Mouse (Mus musculus): ENCODE data around the gene Tmem245. TPM values are rescaled to one million over a fixed set of nuclear protein-coding genes. Genes with fewer than 3 reads are reported as not detected.

Tmem245 gene
- polyA plus RNA-seq, 2 experiments, result 10.0 to 11.9 TPM

DNA sequence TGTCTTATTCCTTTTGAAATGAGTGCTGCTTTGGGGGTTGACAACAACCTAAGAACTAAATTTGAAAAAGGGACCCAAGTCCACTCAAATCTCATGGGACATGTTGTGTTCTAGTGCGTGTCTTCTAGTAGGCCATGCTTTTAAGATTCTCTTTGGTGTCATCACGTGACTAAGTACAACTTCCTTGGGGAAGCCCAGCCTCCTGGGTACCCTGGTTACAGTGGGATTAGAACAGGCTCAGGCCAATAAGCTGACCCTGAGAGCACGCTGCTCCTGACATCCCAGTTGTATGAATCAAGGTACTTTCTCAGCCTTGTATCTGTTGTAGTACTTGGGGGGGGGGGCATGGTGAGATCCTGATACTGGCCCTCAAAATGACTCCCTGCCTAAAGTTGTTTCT lies 4.5 kb upstream of the Tmem245 start:
- no peak overlapping the region for H3K4me3 ChIP-seq (replicated peaks; ENCODE audit: low read length)
- H3K4me1 ChIP-seq (ENCODE audit: control insufficient read depth, insufficient read depth, low read length), result no peaks in the 10 kb centered on the region
- no peak for TF ChIP-seq POLR2A (IDR thresholded peaks at IDR 0.05; ENCODE audit: borderline replicate concordance, extremely low read depth, insufficient read depth, insufficient read length)
- H3K9me3 ChIP-seq (ENCODE audit: control insufficient read depth, low read length), result no peaks in the 10 kb centered on the region
- no peak overlapping the region for H3K4me2 ChIP-seq (replicated peaks; ENCODE audit: low read depth, low read length, severe bottlenecking)
- no peak overlapping the region for H3K27ac ChIP-seq (replicated peaks; ENCODE audit: low read depth, low read length)
- H3K27me3 ChIP-seq (ENCODE audit: control insufficient read depth, insufficient read depth, low read length), result no peaks in the 10 kb centered on the region
- H3K9ac ChIP-seq (ENCODE audit: low read depth, low read length, severe bottlenecking), result no peak overlapping the region
- 87% methylated on average over 3 of the region's 3 CpGs for WGBS
- DNase-seq (ENCODE audit: low spot score) (no peak), ATAC-seq (ENCODE audit: low FRiP score, low read depth) (no peak)
- H3K36me3 ChIP-seq (ENCODE audit: control insufficient read depth, insufficient read depth, low read length), result no peaks in the 10 kb centered on the region

- no peak for TF ChIP-seq POLR2A (IDR thresholded peaks at IDR 0.05; ENCODE audit: borderline replicate concordance, extremely low read depth, insufficient read depth, insufficient read length)
- ATAC-seq (ENCODE audit: low FRiP score, low read depth), result no peak
- 72% methylated on average over 6 of the region's 6 CpGs for WGBS
These were observed 2.3 kb upstream of the Tmem245 start for GRCm38 (mm10) chr4:56949494-56949893.

DNA sequence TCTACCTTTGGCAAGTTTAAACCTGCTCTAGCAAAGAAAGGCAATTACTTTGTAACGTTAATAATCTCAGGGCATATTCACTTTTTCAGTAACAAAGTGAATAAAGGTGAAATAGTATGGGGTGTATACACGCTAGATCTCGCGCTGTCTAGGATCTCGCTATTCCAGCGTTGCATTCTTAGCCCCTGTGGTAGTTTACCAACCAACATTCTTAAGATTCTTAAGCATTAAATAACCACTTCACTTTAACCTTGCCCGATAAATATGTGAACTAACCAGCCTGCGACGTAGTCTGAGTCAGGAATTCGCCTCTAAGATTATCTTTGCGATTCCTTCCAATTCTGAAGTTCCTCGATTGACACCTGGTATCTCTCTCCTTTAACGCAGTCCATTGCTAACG lies 1.1 kb downstream of the Tmem245 start:
- peak overlapping the region; percentile 70 for H3K4me3 ChIP-seq (replicated peaks; ENCODE audit: low read length)
- WGBS, result under 1% methylated on average over 14 of the region's 14 CpGs
- no peaks in the 10 kb centered on the region for H3K27me3 ChIP-seq (ENCODE audit: control insufficient read depth, insufficient read depth, low read length)
- ATAC-seq (ENCODE audit: low FRiP score, low read depth) (no peak), DNase-seq (ENCODE audit: low spot score) (peak; percentile 56)
- no peak overlapping the region for H3K27ac ChIP-seq (replicated peaks; ENCODE audit: low read depth, low read length)
- no peaks in the 10 kb centered on the region for H3K9me3 ChIP-seq (ENCODE audit: control insufficient read depth, low read length)
- no peak for TF ChIP-seq POLR2A (IDR thresholded peaks at IDR 0.05; ENCODE audit: borderline replicate concordance, extremely low read depth, insufficient read depth, insufficient read length)
- peak overlapping the region; percentile 86 for H3K9ac ChIP-seq (ENCODE audit: low read depth, low read length, severe bottlenecking)
- H3K36me3 ChIP-seq (ENCODE audit: control insufficient read depth, insufficient read depth, low read length), result no peaks in the 10 kb centered on the region
- H3K4me2 ChIP-seq (replicated peaks; ENCODE audit: low read depth, low read length, severe bottlenecking), result peak overlapping the region; percentile 54
- H3K4me1 ChIP-seq (ENCODE audit: control insufficient read depth, insufficient read depth, low read length), result peaks cover 18% of the 10 kb centered on the region

More at GRCm38 (mm10) chr4:56949494-56949893, 2.3 kb upstream of the Tmem245 start:
- H3K9ac ChIP-seq (ENCODE audit: low read depth, low read length, severe bottlenecking), result no peak overlapping the region
- no peak overlapping the region for H3K4me2 ChIP-seq (replicated peaks; ENCODE audit: low read depth, low read length, severe bottlenecking)
- no peaks in the 10 kb centered on the region for H3K36me3 ChIP-seq (ENCODE audit: control insufficient read depth, insufficient read depth, low read length)
- peaks cover 14% of the 10 kb centered on the region for H3K4me1 ChIP-seq (ENCODE audit: control insufficient read depth, insufficient read depth, low read length)
- no peaks in the 10 kb centered on the region for H3K9me3 ChIP-seq (ENCODE audit: control insufficient read depth, low read length)
- no peak for DNase-seq (ENCODE audit: low spot score)
- no peaks in the 10 kb centered on the region for H3K27me3 ChIP-seq (ENCODE audit: control insufficient read depth, insufficient read depth, low read length)
- no peak overlapping the region for H3K4me3 ChIP-seq (replicated peaks; ENCODE audit: low read length)
- no peak overlapping the region for H3K27ac ChIP-seq (replicated peaks; ENCODE audit: low read depth, low read length)

- no peak overlapping the region; the same call in 1 of the 2 replicates for H3K9ac ChIP-seq (ENCODE audit: low read depth, low read length, severe bottlenecking)
- no peak overlapping the region for H3K4me3 ChIP-seq (replicated peaks; ENCODE audit: low read length)
- no peak for TF ChIP-seq POLR2A (IDR thresholded peaks at IDR 0.05; ENCODE audit: borderline replicate concordance, extremely low read depth, insufficient read depth, insufficient read length)
- no peak for DNase-seq (ENCODE audit: low spot score)
- no peaks in the 10 kb centered on the region for H3K27me3 ChIP-seq (ENCODE audit: control insufficient read depth, insufficient read depth, low read length)
- H3K4me2 ChIP-seq (replicated peaks; ENCODE audit: low read depth, low read length, severe bottlenecking), result no peak overlapping the region
- WGBS, result 58% methylated on average over 4 of the region's 4 CpGs
- H3K4me1 ChIP-seq (ENCODE audit: control insufficient read depth, insufficient read depth, low read length), result peaks cover 18% of the 10 kb centered on the region
- no peak overlapping the region for H3K27ac ChIP-seq (replicated peaks; ENCODE audit: low read depth, low read length)
- H3K9me3 ChIP-seq (ENCODE audit: control insufficient read depth, low read length), result no peaks in the 10 kb centered on the region
- H3K36me3 ChIP-seq (ENCODE audit: control insufficient read depth, insufficient read depth, low read length), result no peaks in the 10 kb centered on the region
- no peak for ATAC-seq (ENCODE audit: low FRiP score, low read depth)
These were observed 3.0 kb downstream of the Tmem245 start for GRCm38 (mm10) chr4:56944286-56944685.

- Histone ChIP-seq H3K9me3 (ENCODE audit: control insufficient read depth, low read length) (no peaks in the 10 kb centered on the region), H3K4me3 (replicated peaks; ENCODE audit: low read length) (no peak overlapping the region), H3K4me2 (replicated peaks; ENCODE audit: low read depth, low read length, severe bottlenecking) (no peak overlapping the region), H3K36me3 (ENCODE audit: control insufficient read depth, insufficient read depth, low read length) (no peaks in the 10 kb centered on the region), H3K9ac (ENCODE audit: low read depth, low read length, severe bottlenecking) (peak overlapping the region; percentile 4; the same call in 1 of the 2 replicates), H3K4me1 (ENCODE audit: control insufficient read depth, insufficient read depth, low read length) (peaks cover 18% of the 10 kb centered on the region), H3K27me3 (ENCODE audit: control insufficient read depth, insufficient read depth, low read length) (no peaks in the 10 kb centered on the region), H3K27ac (replicated peaks; ENCODE audit: low read depth, low read length) (no peak overlapping the region)
- WGBS, result 67% methylated on average over 1 of the region's 1 CpGs
- TF ChIP-seq POLR2A (IDR thresholded peaks at IDR 0.05; ENCODE audit: borderline replicate concordance, extremely low read depth, insufficient read depth, insufficient read length), result no peak
- ATAC-seq (ENCODE audit: low FRiP score, low read depth), result no peak
- no peak for DNase-seq (ENCODE audit: low spot score)
These were observed 4.0 kb downstream of the Tmem245 start for GRCm38 (mm10) chr4:56943258-56943657.

DNA sequence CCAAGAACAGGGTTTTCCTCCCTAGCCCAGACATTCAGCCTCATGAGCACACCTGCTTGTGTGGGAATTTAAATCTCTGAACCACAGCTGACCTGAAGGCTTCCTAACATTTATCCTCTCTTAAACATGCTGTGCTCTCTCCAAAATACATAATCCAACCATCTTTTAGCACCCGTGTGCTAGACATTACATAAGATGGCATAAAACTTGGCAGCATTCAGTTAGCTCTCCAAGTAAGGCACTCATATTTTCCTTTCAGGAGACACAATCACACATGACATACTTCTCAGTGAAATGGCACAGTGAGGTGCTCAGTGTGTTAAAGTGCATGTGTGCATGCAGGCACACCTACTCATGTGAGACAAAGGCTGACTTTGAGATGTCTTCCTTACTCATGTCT lies 4.7 kb downstream of the Tmem245 start:
- no peak overlapping the region for H3K4me3 ChIP-seq (replicated peaks; ENCODE audit: low read length)
- TF ChIP-seq POLR2A (IDR thresholded peaks at IDR 0.05; ENCODE audit: borderline replicate concordance, extremely low read depth, insufficient read depth, insufficient read length), result no peak
- H3K27ac ChIP-seq (replicated peaks; ENCODE audit: low read depth, low read length), result no peak overlapping the region
- H3K27me3 ChIP-seq (ENCODE audit: control insufficient read depth, insufficient read depth, low read length), result no peaks in the 10 kb centered on the region
- no peaks in the 10 kb centered on the region for H3K36me3 ChIP-seq (ENCODE audit: control insufficient read depth, insufficient read depth, low read length)
- H3K9me3 ChIP-seq (ENCODE audit: control insufficient read depth, low read length), result no peaks in the 10 kb centered on the region
- no peak overlapping the region for H3K4me2 ChIP-seq (replicated peaks; ENCODE audit: low read depth, low read length, severe bottlenecking)
- no peak for DNase-seq (ENCODE audit: low spot score)
- WGBS, result 65% methylated on average over 1 of the region's 1 CpGs
- peaks cover 18% of the 10 kb centered on the region for H3K4me1 ChIP-seq (ENCODE audit: control insufficient read depth, insufficient read depth, low read length)
- H3K9ac ChIP-seq (ENCODE audit: low read depth, low read length, severe bottlenecking), result no peak overlapping the region
- no peak for ATAC-seq (ENCODE audit: low FRiP score, low read depth)
